Mouse (Mus musculus) right cerebral cortex, postnatal 25 days (tissue): ENCODE data around the gene Sez6l.

Experiments
- DNase-seq: peaks from one replicate; pipeline ENCODE4 v3.0.0; 2022

Sez6l gene

GRCm38 (mm10) chr5:112576993-112577670, at the start of gene Sez6l:
Sez6l (minus strand) TSS chr5:112577185.
- peak; percentile 88 for DNase-seq

GRCm38 (mm10) chr5:112625555-112626160, 48.7 kb upstream of the Sez6l start:
- no peak for DNase-seq

GRCm38 (mm10) chr5:112622946-112623345, 46.0 kb upstream of the Sez6l start:
- no peak for DNase-seq

- no peak for DNase-seq
Measured at GRCm38 (mm10) chr5:112620256-112620655, 43.3 kb upstream of the Sez6l start.

- DNase-seq = no peak
Measured at GRCm38 (mm10) chr5:112619344-112619743, 42.4 kb upstream of the Sez6l start.

GRCm38 (mm10) chr5:112617602-112618247, 40.7 kb upstream of the Sez6l start:
- DNase-seq = no peak

GRCm38 (mm10) chr5:112615946-112616617, 39.1 kb upstream of the Sez6l start:
- DNase-seq = no peak

GRCm38 (mm10) chr5:112607867-112608516, 31.0 kb upstream of the Sez6l start:
- DNase-seq = no peak

GRCm38 (mm10) chr5:112607119-112607518, 30.1 kb upstream of the Sez6l start:
- no peak for DNase-seq

- DNase-seq = no peak
Measured at GRCm38 (mm10) chr5:112605371-112605770, 28.4 kb upstream of the Sez6l start.

- no peak for DNase-seq
Measured at GRCm38 (mm10) chr5:112604251-112604650, 27.3 kb upstream of the Sez6l start.

GRCm38 (mm10) chr5:112603594-112603993, 26.6 kb upstream of the Sez6l start:
- no peak for DNase-seq

- no peak for DNase-seq
Measured at GRCm38 (mm10) chr5:112600309-112600939, 23.4 kb upstream of the Sez6l start.

GRCm38 (mm10) chr5:112599538-112600308, 22.7 kb upstream of the Sez6l start:
- DNase-seq = no peak

- peak; percentile 39 for DNase-seq
Measured at GRCm38 (mm10) chr5:112597876-112598275, 20.9 kb upstream of the Sez6l start.

GRCm38 (mm10) chr5:112597307-112597706, 20.3 kb upstream of the Sez6l start:
- no peak for DNase-seq

- no peak for DNase-seq
Measured at GRCm38 (mm10) chr5:112596729-112597128, 19.7 kb upstream of the Sez6l start.

GRCm38 (mm10) chr5:112595701-112596632, 19.0 kb upstream of the Sez6l start:
- DNase-seq = no peak

- no peak for DNase-seq
Measured at GRCm38 (mm10) chr5:112591706-112592105, 14.7 kb upstream of the Sez6l start.

- no peak for DNase-seq
Measured at GRCm38 (mm10) chr5:112586071-112586470, 9.1 kb upstream of the Sez6l start.
